Mouse (Mus musculus) macrophage (primary cell): ENCODE measurements around the gene Gnb5. TPM values are rescaled to one million over a fixed set of nuclear protein-coding genes. Genes with fewer than 3 reads are reported as not detected.

Experiments
- H3K27ac ChIP-seq: fragments of 350-480 bp; formaldehyde crosslinking; 2 replicates; pipeline ENCODE4 v1.9.0; 2021
- H3K36me3 ChIP-seq: fragments of 350-480 bp; formaldehyde crosslinking; 2 replicates; pipeline ENCODE4 v1.9.0; 2021; ENCODE audit errors: inconsistent target
- H3K4me3 ChIP-seq: fragments of 350-480 bp; formaldehyde crosslinking; 2 replicates; pipeline ENCODE4 v1.9.0; 2021; ENCODE audit errors: inconsistent target
- H3K79me2 ChIP-seq: fragments of 350-480 bp; formaldehyde crosslinking; 2 replicates; pipeline ENCODE4 v1.9.0; 2021; ENCODE audit errors: inconsistent target
- WGBS: methylation state at CpG from one replicate; pipeline ENCODE4 v1.1.7; 2026; ENCODE audit warnings: inconsistent platforms; ENCODE audit not compliant: missing documents; 5-methylcytosine and 5-hydroxymethylcytosine counted together
- polyA plus RNA-seq: library from polyadenylated mRNA; stranded (reverse); fragments of 250-400 nt; gene quantifications from 3 replicates; pipeline ENCODE4 v1.2.4, GENCODE M21; 2018; ENCODE audit warnings: inconsistent platforms

Gnb5 gene
- polyA plus RNA-seq, 1 experiment from 2014 or later = 2.5 TPM

DNA sequence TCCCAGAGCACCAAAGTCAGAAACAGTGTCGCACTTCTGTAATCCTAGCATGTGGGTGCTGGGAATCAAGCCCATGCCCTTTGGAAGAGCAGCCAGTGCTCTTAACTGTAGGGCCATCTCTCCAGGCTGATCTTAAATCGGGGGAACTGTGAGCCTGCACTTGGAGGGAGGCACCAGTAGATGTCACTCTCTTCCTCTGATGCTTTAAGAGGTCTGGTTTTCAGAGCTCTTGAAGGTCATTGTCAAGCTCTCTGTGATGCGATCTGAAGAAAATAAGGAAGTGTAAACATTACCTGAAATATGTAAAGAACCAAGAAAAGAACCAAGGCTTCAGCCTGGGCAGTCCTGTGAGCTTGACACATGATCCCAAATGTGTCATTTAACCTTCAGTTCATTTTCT is 23.3 kb upstream of the Gnb5 start:
- 16% methylated on average over 3 of the region's 3 CpGs for WGBS
- no peak overlapping the region for H3K27ac ChIP-seq
- H3K79me2 ChIP-seq = no peaks in the 10 kb centered on the region

DNA sequence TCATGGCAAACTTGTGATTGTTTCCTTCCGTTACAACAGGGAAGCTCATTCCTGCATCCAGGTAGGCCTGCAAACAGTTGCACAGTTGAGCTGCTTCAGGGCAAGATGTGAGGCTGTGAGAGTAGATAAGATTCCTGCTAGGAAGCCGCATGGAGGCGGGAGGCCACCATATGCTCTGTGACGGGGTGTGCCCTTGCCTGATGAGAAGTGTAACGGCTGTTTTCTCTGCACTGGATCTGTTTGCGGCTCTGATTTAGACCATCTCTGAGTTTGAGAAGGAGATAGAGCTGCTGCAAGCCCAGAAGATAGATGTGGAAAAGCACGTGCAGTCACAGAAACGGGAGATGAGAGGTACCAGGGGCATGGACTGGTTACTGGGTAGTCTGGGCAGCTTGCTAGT is 22.5 kb upstream of the Gnb5 start:
- no peak overlapping the region for H3K4me3 ChIP-seq
- WGBS = 94% methylated on average over 8 of the region's 8 CpGs
- H3K79me2 ChIP-seq = no peaks in the 10 kb centered on the region
- H3K27ac ChIP-seq = no peak overlapping the region
- no peaks in the 10 kb centered on the region for H3K36me3 ChIP-seq

More for the DNA sequence above, 23.3 kb upstream of the Gnb5 start:
- Histone ChIP-seq H3K36me3 (no peaks in the 10 kb centered on the region), H3K4me3 (no peak overlapping the region)

DNA sequence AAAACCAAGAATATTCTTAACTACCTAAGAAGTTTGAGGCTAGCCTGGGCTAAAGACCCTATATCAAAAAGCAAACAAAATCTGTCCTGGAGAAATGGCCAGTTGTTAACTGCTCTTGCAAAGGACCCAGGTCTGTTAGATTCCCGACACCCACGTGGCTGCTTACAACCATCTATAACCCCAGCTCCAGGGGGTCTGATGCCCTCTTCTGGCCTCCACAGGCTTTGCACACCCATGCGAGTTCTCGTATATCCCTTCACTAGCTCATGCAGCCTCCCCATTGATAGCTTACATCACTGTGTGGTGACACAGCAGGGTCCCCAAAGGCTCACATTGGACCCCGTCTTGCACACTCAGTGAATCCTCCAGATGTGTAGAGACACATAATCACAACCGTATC is 20.7 kb upstream of the Gnb5 start:
- no peaks in the 10 kb centered on the region for H3K79me2 ChIP-seq
- no peak overlapping the region for H3K27ac ChIP-seq
- WGBS = 88% methylated on average over 6 of the region's 6 CpGs
- no peaks in the 10 kb centered on the region for H3K36me3 ChIP-seq
- H3K4me3 ChIP-seq = no peak overlapping the region

DNA sequence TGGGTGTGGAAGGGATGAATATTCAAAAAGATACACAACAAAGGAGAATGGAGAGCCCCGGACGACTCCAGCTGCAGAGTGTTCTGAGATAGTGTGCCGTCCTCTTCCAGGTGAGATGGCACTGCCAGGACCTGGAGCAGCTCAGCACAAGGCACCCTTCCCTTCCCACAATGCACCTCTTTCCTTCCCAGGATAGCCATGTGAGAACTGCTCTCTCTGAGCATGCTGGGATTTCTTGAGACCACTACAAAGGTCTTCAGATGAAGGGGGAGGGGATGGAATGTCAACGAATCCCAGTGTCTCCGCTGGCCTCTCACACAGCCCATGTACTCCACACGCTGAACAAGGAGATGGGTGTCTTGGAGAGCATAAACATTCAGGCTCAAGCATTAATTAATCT is 18.5 kb upstream of the Gnb5 start:
- H3K36me3 ChIP-seq = no peaks in the 10 kb centered on the region
- H3K27ac ChIP-seq = no peak overlapping the region
- WGBS = 89% methylated on average over 6 of the region's 6 CpGs
- H3K79me2 ChIP-seq = no peaks in the 10 kb centered on the region
- no peak overlapping the region for H3K4me3 ChIP-seq

DNA sequence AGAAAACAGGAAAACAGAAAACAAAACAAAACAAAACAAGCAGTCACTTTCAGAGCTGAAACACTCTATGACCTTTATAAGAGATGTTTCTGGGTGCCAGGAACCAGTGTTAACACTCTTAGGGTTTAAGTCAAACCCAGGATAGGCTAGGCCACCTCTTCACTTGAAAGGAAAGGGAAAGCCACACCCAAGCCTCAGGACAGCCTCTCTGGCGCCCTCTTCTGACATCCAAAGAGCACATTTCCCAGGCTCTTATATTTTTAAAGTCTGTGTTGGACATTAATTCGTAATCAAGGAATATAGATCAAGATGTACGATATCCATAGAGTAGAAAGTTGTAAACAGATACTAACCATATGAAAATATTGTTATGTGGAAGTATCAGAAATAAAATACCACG is 16.5 kb upstream of the Gnb5 start:
- WGBS = 46% methylated on average over 4 of the region's 4 CpGs
- H3K4me3 ChIP-seq = no peak overlapping the region

GRCm38 (mm10) chr9:75299342-75299741 is 6.7 kb upstream of the Gnb5 start:
- Histone ChIP-seq H3K36me3 (no peaks in the 10 kb centered on the region), H3K79me2 (no peaks in the 10 kb centered on the region), H3K4me3 (no peak overlapping the region), H3K27ac (no peak overlapping the region)
- WGBS = 93% methylated on average over 2 of the region's 2 CpGs

More for the DNA sequence above, 16.5 kb upstream of the Gnb5 start:
- no peaks in the 10 kb centered on the region for H3K36me3 ChIP-seq
- H3K27ac ChIP-seq = no peak overlapping the region
- no peaks in the 10 kb centered on the region for H3K79me2 ChIP-seq

- H3K4me3 ChIP-seq = no peak overlapping the region
- no peaks in the 10 kb centered on the region for H3K79me2 ChIP-seq
- 100% methylated on average over 1 of the region's 2 CpGs for WGBS
- H3K27ac ChIP-seq = no peak overlapping the region
- H3K36me3 ChIP-seq = no peaks in the 10 kb centered on the region
Measured at GRCm38 (mm10) chr9:75303033-75303432, 3.1 kb upstream of the Gnb5 start.

DNA sequence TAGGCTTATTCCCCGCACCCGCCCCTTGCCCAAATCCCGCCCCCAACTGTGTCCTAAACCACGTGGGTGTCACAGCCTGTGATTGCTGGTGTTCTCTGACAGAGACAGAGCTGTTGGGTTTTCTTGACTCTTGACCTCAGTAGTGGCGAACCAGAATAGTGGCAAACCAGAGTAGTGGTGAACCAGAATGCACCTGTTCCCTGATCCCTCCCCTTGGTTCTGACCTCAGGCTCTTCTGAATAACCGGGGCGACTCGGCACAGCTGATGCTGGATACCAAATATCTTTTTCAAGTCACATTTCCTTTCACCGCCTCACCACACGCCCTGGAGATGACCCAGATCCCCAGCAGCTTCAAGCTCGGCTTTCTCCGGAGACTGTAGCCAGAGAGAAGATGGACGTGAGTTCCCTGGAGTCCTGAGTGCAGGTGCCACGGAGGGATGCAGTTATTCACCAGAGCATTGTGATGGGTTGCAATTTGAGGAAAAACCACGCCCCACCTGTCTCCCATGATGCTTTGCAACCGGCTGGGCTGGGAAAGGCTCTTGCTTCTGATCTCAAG is 2.3 kb upstream of the Gnb5 start:
- 86% methylated on average over 16 of the region's 16 CpGs for WGBS
- H3K27ac ChIP-seq = no peak overlapping the region
- no peak overlapping the region for H3K4me3 ChIP-seq
- no peaks in the 10 kb centered on the region for H3K36me3 ChIP-seq
- no peaks in the 10 kb centered on the region for H3K79me2 ChIP-seq

- Histone ChIP-seq H3K4me3 (no peak overlapping the region), H3K36me3 (no peaks in the 10 kb centered on the region), H3K27ac (no peak overlapping the region), H3K79me2 (no peaks in the 10 kb centered on the region)
- 78% methylated on average over 7 of the region's 7 CpGs for WGBS
Measured at GRCm38 (mm10) chr9:75304286-75304685, 1.8 kb upstream of the Gnb5 start.

GRCm38 (mm10) chr9:75307015-75307414 is 927 bp downstream of the Gnb5 start:
- no peaks in the 10 kb centered on the region for H3K79me2 ChIP-seq
- no peaks in the 10 kb centered on the region for H3K36me3 ChIP-seq
- no peak overlapping the region for H3K4me3 ChIP-seq
- H3K27ac ChIP-seq = no peak overlapping the region
- 96% methylated on average over 5 of the region's 5 CpGs for WGBS

DNA sequence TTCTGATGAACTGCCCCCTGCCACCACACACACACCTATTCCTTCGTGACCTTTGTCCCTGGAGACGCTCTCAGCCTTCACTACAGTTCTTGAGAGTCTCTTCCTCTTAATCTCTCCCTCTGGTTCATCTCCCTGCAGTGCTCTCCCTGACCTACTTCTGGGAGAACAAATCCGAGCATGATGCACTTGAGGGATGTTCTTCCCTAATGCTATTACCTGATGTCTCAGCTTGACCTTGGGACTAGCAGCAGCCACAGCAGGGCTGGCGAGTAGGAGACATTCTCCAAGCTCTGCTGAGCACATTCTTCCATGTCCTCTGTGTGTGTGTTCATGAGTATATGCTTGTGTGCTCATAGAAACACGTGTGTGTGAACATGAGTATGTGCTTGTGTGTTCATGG is 2.5 kb downstream of the Gnb5 start:
- H3K27ac ChIP-seq = no peak overlapping the region
- no peak overlapping the region for H3K4me3 ChIP-seq
- no peaks in the 10 kb centered on the region for H3K79me2 ChIP-seq
- 81% methylated on average over 5 of the region's 5 CpGs for WGBS
- H3K36me3 ChIP-seq = no peaks in the 10 kb centered on the region

DNA sequence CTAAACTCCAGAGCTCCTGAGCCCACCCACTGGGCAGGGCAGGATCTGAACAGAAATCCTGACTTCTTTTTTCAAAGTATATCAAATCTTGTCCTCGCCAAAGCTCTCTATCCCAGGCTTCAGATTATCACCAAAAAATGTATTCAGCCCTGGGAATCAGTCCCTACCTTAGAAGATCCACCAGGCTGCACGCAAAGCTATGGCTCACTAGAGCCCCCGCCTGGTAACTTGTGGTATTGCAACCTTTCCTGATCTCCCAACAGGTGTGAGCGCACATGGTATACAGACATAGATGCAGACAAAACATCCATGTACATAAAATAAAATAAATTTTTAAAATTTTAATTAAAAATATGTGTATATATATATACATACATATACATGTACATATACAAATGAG is 5.9 kb downstream of the Gnb5 start:
- no peak overlapping the region for H3K4me3 ChIP-seq
- no peaks in the 10 kb centered on the region for H3K79me2 ChIP-seq
- H3K36me3 ChIP-seq = no peaks in the 10 kb centered on the region
- WGBS = 24% methylated on average over 4 of the region's 4 CpGs
- H3K27ac ChIP-seq = no peak overlapping the region

GRCm38 (mm10) chr9:75313138-75313831 is 7.2 kb downstream of the Gnb5 start:
- WGBS = 41% methylated on average over 6 of the region's 11 CpGs
- no peaks in the 10 kb centered on the region for H3K79me2 ChIP-seq
- H3K27ac ChIP-seq = no peak overlapping the region
- H3K4me3 ChIP-seq = no peak overlapping the region; the same call in 1 of the 2 replicates
- no peaks in the 10 kb centered on the region for H3K36me3 ChIP-seq

DNA sequence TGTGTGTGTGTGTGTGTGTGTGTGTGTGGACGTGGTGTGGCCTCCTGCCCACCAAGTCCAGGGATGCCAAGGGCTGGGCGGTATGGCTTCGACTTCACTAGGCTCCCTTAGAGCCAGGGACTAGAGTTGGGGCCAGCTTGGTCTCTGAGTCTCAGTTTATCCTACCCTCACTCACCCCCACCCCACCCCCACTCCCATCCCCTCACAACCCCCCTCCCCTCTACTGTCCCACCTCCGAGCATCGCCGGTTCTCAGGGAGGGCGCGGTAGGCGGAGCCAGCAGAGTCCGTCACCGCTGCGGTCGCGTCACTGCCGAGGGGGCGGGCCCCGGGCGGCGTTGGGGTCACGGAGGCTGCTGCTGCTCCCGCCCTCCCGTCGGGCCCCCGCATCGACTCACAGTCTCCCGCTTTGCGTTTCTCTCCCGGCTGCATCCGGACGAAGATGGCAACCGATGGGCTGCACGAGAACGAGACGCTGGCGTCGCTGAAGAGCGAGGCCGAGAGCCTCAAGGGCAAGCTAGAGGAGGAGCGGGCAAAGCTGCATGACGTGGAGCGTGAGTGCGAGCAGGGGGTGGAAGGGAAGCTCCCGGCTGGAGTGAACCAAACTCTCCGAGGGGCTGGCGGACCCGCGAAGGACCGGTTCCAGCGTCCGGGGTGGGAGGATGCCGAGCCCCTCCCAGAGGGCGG is 7.9 kb downstream of the Gnb5 start:
- Histone ChIP-seq H3K27ac (no peak overlapping the region), H3K4me3 (peak overlapping the region; percentile 39), H3K36me3 (no peaks in the 10 kb centered on the region), H3K79me2 (no peaks in the 10 kb centered on the region)
- WGBS = 2% methylated on average over 40 of the region's 52 CpGs

DNA sequence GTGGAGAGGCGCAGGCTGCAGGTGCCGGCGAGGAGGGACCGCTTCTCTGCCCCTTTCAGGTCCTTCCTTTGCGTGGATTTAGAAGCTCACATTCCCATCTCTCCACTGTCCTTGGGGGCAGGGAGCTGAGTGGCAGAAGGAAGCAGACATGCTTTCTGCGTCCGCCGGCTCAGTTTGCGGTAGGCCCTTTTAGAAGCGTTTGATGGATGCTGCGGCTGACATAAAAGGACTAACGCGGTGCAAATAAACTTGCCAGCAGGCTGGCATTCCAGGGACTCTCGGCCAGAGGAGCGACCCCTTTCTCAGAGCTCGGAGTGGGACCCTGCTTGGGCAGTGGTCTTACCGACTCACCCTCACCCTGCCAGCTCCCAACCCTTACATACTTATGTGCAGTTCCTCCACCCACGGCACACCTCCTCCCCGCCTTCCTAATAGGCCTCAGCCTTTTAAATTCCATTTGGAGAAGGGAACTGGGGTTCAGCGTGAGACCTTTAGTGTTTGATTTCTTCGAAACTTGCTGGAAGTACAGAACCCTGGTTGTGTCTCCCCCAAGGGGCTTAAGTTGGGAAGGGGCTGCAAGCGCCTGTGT is 8.5 kb downstream of the Gnb5 start:
- 13% methylated on average over 21 of the region's 22 CpGs for WGBS
- H3K27ac ChIP-seq = no peak overlapping the region
- peak overlapping the region; percentile 39 for H3K4me3 ChIP-seq

More for the DNA sequence above, 8.5 kb downstream of the Gnb5 start:
- no peaks in the 10 kb centered on the region for H3K36me3 ChIP-seq
- no peaks in the 10 kb centered on the region for H3K79me2 ChIP-seq
